Mouse (Mus musculus): ENCODE measurements around the gene Slc6a18. TPM values are rescaled to one million over a fixed set of nuclear protein-coding genes. Genes with fewer than 3 reads are reported as not detected.
A peak's percentile ranks its signal among the peaks of the same experiment; 100 is the strongest.

Gene Slc6a18
- polyA plus RNA-seq, 1 experiment: not detected

GRCm38 (mm10) chr13:73688934-73689333 lies 11.1 kb upstream of the Slc6a18 start:
- no peak for TF ChIP-seq FLI1 (IDR thresholded peaks at IDR 0.05; ENCODE audit: low read length)
- TF ChIP-seq GATA1 (IDR thresholded peaks at IDR 0.05; ENCODE audit: borderline replicate concordance, low read length): no peak
- Histone ChIP-seq H3K27me3 (replicated peaks) (peaks cover 66% of the 10 kb centered on the region), H3K36me3 (replicated peaks; ENCODE audit: low read length) (no peaks in the 10 kb centered on the region), H3K4me3 (replicated peaks) (no peak overlapping the region), H3K4me1 (peaks cover 30% of the 10 kb centered on the region), H3K9me3 (no peaks in the 10 kb centered on the region)

- Histone ChIP-seq H3K36me3 (replicated peaks; ENCODE audit: low read length) (no peaks in the 10 kb centered on the region), H3K27me3 (replicated peaks) (peaks cover 70% of the 10 kb centered on the region), H3K9me3 (no peaks in the 10 kb centered on the region), H3K4me3 (replicated peaks) (no peak overlapping the region), H3K4me1 (peaks cover 28% of the 10 kb centered on the region)
- TF ChIP-seq FLI1 (IDR thresholded peaks at IDR 0.05; ENCODE audit: low read length) (no peak), GATA1 (IDR thresholded peaks at IDR 0.05; ENCODE audit: borderline replicate concordance, low read length) (no peak)
Measured at GRCm38 (mm10) chr13:73687601-73688000, 9.8 kb upstream of the Slc6a18 start.

- H3K4me3 ChIP-seq (replicated peaks): no peak overlapping the region
- no peaks in the 10 kb centered on the region for H3K36me3 ChIP-seq (replicated peaks; ENCODE audit: low read length)
- peaks cover 57% of the 10 kb centered on the region for H3K27me3 ChIP-seq (replicated peaks)
- no peak for TF ChIP-seq FLI1 (IDR thresholded peaks at IDR 0.05; ENCODE audit: low read length)
- TF ChIP-seq GATA1 (IDR thresholded peaks at IDR 0.05; ENCODE audit: borderline replicate concordance, low read length): no peak
- no peaks in the 10 kb centered on the region for H3K9me3 ChIP-seq
- peaks cover 39% of the 10 kb centered on the region for H3K4me1 ChIP-seq
Measured at GRCm38 (mm10) chr13:73685502-73685901, 7.7 kb upstream of the Slc6a18 start.

DNA sequence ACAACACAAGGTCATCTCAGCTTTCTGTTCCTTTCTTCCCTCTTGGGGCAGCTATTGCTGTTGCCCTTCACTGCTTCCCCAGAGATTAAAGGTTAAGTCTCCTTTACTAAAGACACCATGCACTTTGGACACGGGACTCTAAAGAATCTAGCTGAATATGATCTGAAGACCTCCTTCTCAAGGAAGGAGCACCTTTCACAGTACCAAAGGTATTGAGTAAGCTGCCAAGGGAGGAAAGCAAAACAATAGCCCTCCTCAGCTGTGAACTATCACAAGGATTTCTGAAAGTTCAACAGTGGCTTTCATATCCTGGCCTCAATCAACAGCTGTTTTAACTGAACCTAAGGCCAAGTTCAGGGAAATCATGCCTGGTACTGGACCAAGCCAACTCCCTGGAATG lies 6.6 kb upstream of the Slc6a18 start:
- TF ChIP-seq GATA1 (IDR thresholded peaks at IDR 0.05; ENCODE audit: borderline replicate concordance, low read length): no peak
- no peak for TF ChIP-seq FLI1 (IDR thresholded peaks at IDR 0.05; ENCODE audit: low read length)
- Histone ChIP-seq H3K9me3 (no peaks in the 10 kb centered on the region), H3K36me3 (replicated peaks; ENCODE audit: low read length) (no peaks in the 10 kb centered on the region), H3K27me3 (replicated peaks) (peaks cover 47% of the 10 kb centered on the region), H3K4me3 (replicated peaks) (no peak overlapping the region), H3K4me1 (peaks cover 47% of the 10 kb centered on the region)

DNA sequence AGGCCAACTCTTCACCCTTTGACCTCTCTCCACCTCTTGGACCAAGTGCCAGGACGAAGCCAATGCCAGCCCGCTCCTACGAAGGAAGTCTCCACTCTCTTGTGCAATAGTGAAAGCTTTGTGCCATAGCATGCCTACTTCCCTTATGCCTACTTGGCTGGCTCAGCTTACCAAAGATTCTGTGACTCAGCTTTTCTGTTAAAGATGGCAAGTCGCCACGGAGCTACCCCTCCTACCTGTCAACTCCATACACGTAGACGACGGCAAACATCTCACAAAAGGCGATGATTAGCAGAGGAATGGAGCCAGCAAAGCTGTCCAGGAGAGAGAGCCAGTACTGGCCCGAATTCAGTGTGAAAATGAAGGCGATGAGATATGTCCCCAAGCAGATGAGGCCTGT lies 5.9 kb upstream of the Slc6a18 start:
- Histone ChIP-seq H3K4me1 (peaks cover 47% of the 10 kb centered on the region), H3K4me3 (replicated peaks) (no peak overlapping the region), H3K36me3 (replicated peaks; ENCODE audit: low read length) (no peaks in the 10 kb centered on the region), H3K27me3 (replicated peaks) (peaks cover 40% of the 10 kb centered on the region), H3K9me3 (no peaks in the 10 kb centered on the region)
- no peak for TF ChIP-seq GATA1 (IDR thresholded peaks at IDR 0.05; ENCODE audit: borderline replicate concordance, low read length)
- TF ChIP-seq FLI1 (IDR thresholded peaks at IDR 0.05; ENCODE audit: low read length): no peak

DNA sequence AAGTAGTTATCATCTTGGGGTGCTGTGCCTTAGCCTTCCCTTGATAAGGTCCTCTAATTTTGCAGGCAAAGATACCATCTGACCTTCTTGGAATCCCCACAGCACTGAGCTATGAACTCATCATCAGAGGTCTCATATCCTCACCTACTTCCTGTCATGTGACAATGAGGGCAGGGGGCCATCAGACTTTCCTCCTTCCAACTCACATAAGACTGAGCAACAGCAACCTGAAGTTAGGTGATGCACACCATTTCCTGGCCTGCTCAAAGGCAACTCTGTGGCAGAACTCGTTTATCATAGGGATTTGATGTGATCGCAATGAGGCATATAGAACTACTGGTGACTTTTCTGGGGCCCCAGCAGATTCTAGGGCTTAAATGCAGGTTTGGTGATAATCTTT lies 4.4 kb upstream of the Slc6a18 start:
- Histone ChIP-seq H3K9me3 (no peaks in the 10 kb centered on the region), H3K4me3 (replicated peaks) (no peak overlapping the region), H3K36me3 (replicated peaks; ENCODE audit: low read length) (no peaks in the 10 kb centered on the region), H3K27me3 (replicated peaks) (peaks cover 33% of the 10 kb centered on the region), H3K4me1 (peaks cover 58% of the 10 kb centered on the region)
- TF ChIP-seq FLI1 (IDR thresholded peaks at IDR 0.05; ENCODE audit: low read length) (no peak), GATA1 (IDR thresholded peaks at IDR 0.05; ENCODE audit: borderline replicate concordance, low read length) (no peak)

- TF ChIP-seq GATA1 (IDR thresholded peaks at IDR 0.05; ENCODE audit: borderline replicate concordance, low read length) (no peak), FLI1 (IDR thresholded peaks at IDR 0.05; ENCODE audit: low read length) (no peak)
- Histone ChIP-seq H3K4me3 (replicated peaks) (peak overlapping the region; percentile 64), H3K36me3 (replicated peaks; ENCODE audit: low read length) (no peaks in the 10 kb centered on the region), H3K9me3 (no peaks in the 10 kb centered on the region), H3K4me1 (peaks cover 72% of the 10 kb centered on the region), H3K27me3 (replicated peaks) (peaks cover 29% of the 10 kb centered on the region)
Measured at GRCm38 (mm10) chr13:73680394-73680793, 2.6 kb upstream of the Slc6a18 start.

GRCm38 (mm10) chr13:73679311-73679710 lies 1.5 kb upstream of the Slc6a18 start:
- H3K27me3 ChIP-seq (replicated peaks): peaks cover 33% of the 10 kb centered on the region
- H3K4me3 ChIP-seq (replicated peaks): no peak overlapping the region
- no peaks in the 10 kb centered on the region for H3K9me3 ChIP-seq
- H3K36me3 ChIP-seq (replicated peaks; ENCODE audit: low read length): no peaks in the 10 kb centered on the region
- H3K4me1 ChIP-seq: peaks cover 73% of the 10 kb centered on the region
- TF ChIP-seq FLI1 (IDR thresholded peaks at IDR 0.05; ENCODE audit: low read length): no peak
- TF ChIP-seq GATA1 (IDR thresholded peaks at IDR 0.05; ENCODE audit: borderline replicate concordance, low read length): no peak

GRCm38 (mm10) chr13:73675161-73675560 lies 2.7 kb downstream of the Slc6a18 start:
- Histone ChIP-seq H3K9me3 (no peaks in the 10 kb centered on the region), H3K36me3 (replicated peaks; ENCODE audit: low read length) (no peaks in the 10 kb centered on the region), H3K27me3 (replicated peaks) (peaks cover 59% of the 10 kb centered on the region), H3K4me1 (peaks cover 46% of the 10 kb centered on the region), H3K4me3 (replicated peaks) (no peak overlapping the region)
- TF ChIP-seq GATA1 (IDR thresholded peaks at IDR 0.05; ENCODE audit: borderline replicate concordance, low read length): no peak
- no peak for TF ChIP-seq FLI1 (IDR thresholded peaks at IDR 0.05; ENCODE audit: low read length)

GRCm38 (mm10) chr13:73660163-73660695 lies 17.6 kb downstream of the Slc6a18 start:
- Histone ChIP-seq H3K27me3 (replicated peaks) (peaks cover 53% of the 10 kb centered on the region), H3K4me3 (replicated peaks) (no peak overlapping the region), H3K9me3 (peaks cover 7% of the 10 kb centered on the region), H3K36me3 (replicated peaks; ENCODE audit: low read length) (no peaks in the 10 kb centered on the region), H3K4me1 (no peaks in the 10 kb centered on the region)
- TF ChIP-seq FLI1 (IDR thresholded peaks at IDR 0.05; ENCODE audit: low read length): no peak
- TF ChIP-seq GATA1 (IDR thresholded peaks at IDR 0.05; ENCODE audit: borderline replicate concordance, low read length): no peak

DNA sequence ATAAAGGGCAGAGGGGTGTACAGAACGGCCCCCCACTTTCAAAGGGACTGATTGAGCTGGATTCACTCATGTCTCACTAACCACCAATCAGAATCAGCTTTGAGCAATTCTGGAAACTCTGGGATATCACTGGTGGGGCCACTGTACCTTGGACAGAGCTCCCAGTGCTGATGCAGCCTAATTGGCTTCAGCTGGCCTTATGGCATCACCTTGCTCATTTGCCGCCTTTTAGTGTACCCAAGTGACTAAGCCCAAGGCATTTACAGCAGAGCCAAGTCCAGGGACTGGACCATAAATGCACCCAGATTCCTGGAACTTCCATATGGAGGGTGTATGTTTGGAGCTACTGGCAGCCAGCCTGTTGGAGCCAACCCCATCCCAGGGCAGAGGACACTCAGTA lies 18.9 kb downstream of the Slc6a18 start:
- Histone ChIP-seq H3K4me3 (replicated peaks) (no peak overlapping the region), H3K4me1 (no peaks in the 10 kb centered on the region), H3K36me3 (replicated peaks; ENCODE audit: low read length) (no peaks in the 10 kb centered on the region), H3K9me3 (peaks cover 7% of the 10 kb centered on the region), H3K27me3 (replicated peaks) (peaks cover 46% of the 10 kb centered on the region)
- no peak for TF ChIP-seq GATA1 (IDR thresholded peaks at IDR 0.05; ENCODE audit: borderline replicate concordance, low read length)
- no peak for TF ChIP-seq FLI1 (IDR thresholded peaks at IDR 0.05; ENCODE audit: low read length)
